Mouse (Mus musculus) forebrain, postnatal 0 days (tissue): Measurements from ENCODE around the gene Mt3. TPM values are rescaled to one million over a fixed set of nuclear protein-coding genes. Genes with fewer than 3 reads are reported as not detected.

ENCODE experiments used
- ATAC-seq: fragments of 200-750 bp; cut with Nextera tagmentation; 2 replicates; pipeline ENCODE4 v1.8.0; 2017; ENCODE audit warnings: mild to moderate bottlenecking, moderate library complexity
- DNase-seq: peaks from one replicate; pipeline ENCODE4 v3.0.0-alpha.2; 2015
- H3K27ac ChIP-seq: fragments of 300-500 bp; sonication (generic); 2 replicates; pipeline ENCODE4 v1.5.1; 2014; ENCODE audit warnings: low read depth, mild to moderate bottlenecking, antibody characterized with exemption, low read length, moderate library complexity, mixed read lengths
- H3K27me3 ChIP-seq: fragments of 300-500 bp; sonication (generic); 2 replicates; pipeline ENCODE4 v1.6.1; 2014; ENCODE audit warnings: mild to moderate bottlenecking, low read length, mixed read lengths; ENCODE audit not compliant: insufficient read depth
- H3K36me3 ChIP-seq: fragments of 300-500 bp; sonication (generic); 2 replicates; pipeline ENCODE4 v1.6.1; 2014; ENCODE audit warnings: mild to moderate bottlenecking, moderate library complexity; ENCODE audit not compliant: insufficient read depth
- H3K4me1 ChIP-seq: fragments of 300-500 bp; sonication (generic); 2 replicates; pipeline ENCODE4 v1.6.1; 2014; ENCODE audit warnings: antibody characterized with exemption; ENCODE audit not compliant: insufficient read depth
- H3K4me2 ChIP-seq: fragments of 300-500 bp; sonication (generic); 2 replicates; pipeline ENCODE4 v1.6.1; 2014; ENCODE audit warnings: low read depth, mild to moderate bottlenecking, moderate library complexity
- H3K4me3 ChIP-seq: fragments of 300-500 bp; sonication (generic); 2 replicates; pipeline ENCODE4 v1.5.1; 2014; ENCODE audit warnings: low read depth, low read length, mixed read lengths
- H3K9ac ChIP-seq: fragments of 300-500 bp; sonication (generic); 2 replicates; pipeline ENCODE4 v1.6.1; 2014; ENCODE audit warnings: mild to moderate bottlenecking
- H3K9me3 ChIP-seq: fragments of 300-500 bp; sonication (generic); 2 replicates; pipeline ENCODE4 v1.6.1; 2016; ENCODE audit warnings: low read length
- CTCF ChIP-seq: sonication (generic); IDR thresholded peaks from 2 replicates; pipeline ENCODE4 v1.5.1; 2016; ENCODE audit warnings: antibody characterized with exemption, control low read depth, low read depth
- WGBS: fragments of 180-500 bp; shearing (Covaris S2); extraction: QIAGEN DNeasy Blood & Tissue Kit; methylation state at CpG from one replicate; pipeline ENCODE4 v1.1.7; 2014; 5-methylcytosine and 5-hydroxymethylcytosine counted together
- polyA plus RNA-seq: library from polyadenylated mRNA; unstranded; fragments of >200 nt; fragmentation: Nextera tagmentation; extraction: Ambion mirVana; gene quantifications from 2 replicates; pipeline ENCODE4 v1.2.1, GENCODE M21; 2015
- total RNA-seq: library from RNA; depleted of rRNA; stranded (reverse); fragments of >200 nt; gene quantifications from 2 replicates; pipeline ENCODE4 v1.2.3, GENCODE M21; 2014

The Mt3 gene
- total and polyA plus RNA-seq, 2 experiments from 2014 or later: 341 to 445 TPM

DNA sequence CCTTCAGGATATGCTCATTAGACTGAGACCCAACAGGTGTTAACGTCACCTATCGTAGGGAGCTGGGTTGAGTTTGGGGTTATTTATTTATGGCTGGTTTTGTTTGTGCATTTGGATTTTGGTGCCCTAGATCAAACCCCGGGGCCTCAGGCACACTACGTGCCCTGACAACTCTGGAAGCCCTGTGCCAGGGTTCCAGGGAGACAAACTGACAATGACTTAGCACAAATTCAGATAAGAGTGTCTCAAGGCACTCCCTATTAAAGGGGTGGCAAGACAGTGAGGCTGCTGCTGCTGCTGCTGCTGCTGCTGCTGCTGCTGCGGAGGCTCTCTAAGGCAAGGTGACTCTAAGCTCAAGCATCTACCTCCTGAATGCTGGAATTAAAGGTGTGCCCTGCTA, 17.1 kb downstream of the Mt3 start:
- H3K4me2 ChIP-seq: no peak overlapping the region
- H3K9ac ChIP-seq: no peak overlapping the region
- no peaks in the 10 kb centered on the region for H3K9me3 ChIP-seq
- H3K36me3 ChIP-seq: no peaks in the 10 kb centered on the region
- H3K4me1 ChIP-seq: 0 out of 2 replicates have a peak, but pooled peaks cover 3% of the 10 kb centered on the region
- no peak overlapping the region for H3K4me3 ChIP-seq
- ATAC-seq (no peak), DNase-seq (no peak)
- TF ChIP-seq CTCF: no peak
- H3K27me3 ChIP-seq: peaks cover 8% of the 10 kb centered on the region; the same call in 1 of the 2 replicates
- 91% methylated on average over 5 of the region's 5 CpGs for WGBS
- no peak overlapping the region for H3K27ac ChIP-seq

DNA sequence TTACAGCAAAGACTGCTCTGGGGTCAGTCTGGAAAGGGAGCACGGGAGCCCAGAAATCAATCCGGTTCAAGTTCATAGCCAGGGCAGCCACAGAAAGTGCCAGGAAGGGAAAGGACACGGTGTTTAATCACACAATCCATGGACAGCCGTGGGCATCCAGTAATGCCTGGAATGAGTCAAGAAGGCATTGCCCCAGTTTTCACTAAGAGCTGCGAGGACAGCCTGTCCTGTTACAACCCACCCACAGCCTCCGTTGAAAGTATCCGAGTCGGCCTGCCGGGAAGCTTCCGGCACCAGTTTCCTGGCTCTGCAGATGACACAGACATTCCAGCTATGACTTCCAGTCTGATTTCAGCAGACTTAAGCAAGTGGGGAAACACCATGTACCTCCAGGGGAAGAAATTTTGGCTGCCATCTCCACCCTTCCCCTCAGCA, 18.9 kb downstream of the Mt3 start:
- Histone ChIP-seq H3K27ac (no peak overlapping the region), H3K27me3 (peaks cover 8% of the 10 kb centered on the region; the same call in 1 of the 2 replicates)
- no peak for ATAC-seq

DNA sequence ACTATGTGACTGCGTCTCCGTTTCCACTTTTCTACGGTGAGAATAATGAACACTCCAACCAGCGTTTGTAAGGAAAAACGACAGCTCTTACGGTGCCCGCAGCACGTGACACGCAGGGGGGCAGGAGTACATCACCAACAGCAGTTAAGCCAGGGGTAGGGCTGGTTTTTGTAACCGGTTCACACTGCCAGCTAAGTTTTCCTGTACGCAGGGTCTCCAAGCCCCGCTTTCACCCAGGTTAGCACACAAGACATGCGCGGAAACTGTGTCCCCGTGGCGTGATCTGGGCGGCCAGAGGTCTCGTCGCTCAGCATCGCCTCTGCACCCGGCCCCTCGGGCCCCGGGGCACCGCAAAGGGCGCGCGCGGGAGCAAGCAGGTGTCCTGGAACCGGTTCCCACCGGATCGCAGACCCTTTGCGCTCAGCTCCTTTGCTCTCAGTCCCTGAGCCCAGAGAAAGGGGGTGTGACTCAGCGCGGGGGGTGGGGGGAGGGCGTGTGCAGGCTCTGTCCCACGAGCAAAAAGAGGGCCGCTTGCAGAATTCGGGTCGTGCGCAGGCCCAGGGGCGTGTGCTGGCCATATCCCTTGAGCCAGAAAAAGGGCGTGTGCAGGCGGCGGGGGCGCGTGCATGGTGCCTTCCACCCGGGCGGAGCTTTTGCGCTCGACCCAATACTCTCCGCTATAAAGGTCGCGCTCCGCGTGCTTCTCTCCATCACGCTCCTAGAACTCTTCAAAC, 19.8 kb downstream of the Mt3 start, which contains the start of gene Mt2:
Mt2 (plus strand) TSS at position 590 of the 734 bp plus-strand sequence.
- peaks cover 8% of the 10 kb centered on the region; the same call in 1 of the 2 replicates for H3K27me3 ChIP-seq
- WGBS: 1% methylated on average over 51 of the region's 56 CpGs
- peak within 1 kb of the TSS; percentile 57 for H3K27ac ChIP-seq
- ATAC-seq (peak; percentile 86), DNase-seq (peak; percentile 66)
- peak within 1 kb of the TSS; percentile 60 for H3K9ac ChIP-seq
- H3K9me3 ChIP-seq: no peaks in the 10 kb centered on the region
- TF ChIP-seq CTCF: no peak
- H3K4me1 ChIP-seq: 0 out of 2 replicates have a peak, but pooled peaks cover 3% of the 10 kb centered on the region
- no peaks in the 10 kb centered on the region for H3K36me3 ChIP-seq
- H3K4me2 ChIP-seq: peak within 1 kb of the TSS; percentile 91
- peak within 1 kb of the TSS; percentile 45 for H3K4me3 ChIP-seq

More for the DNA sequence above, 18.9 kb downstream of the Mt3 start:
- no peaks in the 10 kb centered on the region for H3K36me3 ChIP-seq
- H3K4me2 ChIP-seq: peak overlapping the region; percentile 91; the same call in 1 of the 2 replicates
- no peaks in the 10 kb centered on the region for H3K9me3 ChIP-seq
- no peak for DNase-seq
- 0 out of 2 replicates have a peak, but pooled peaks cover 3% of the 10 kb centered on the region for H3K4me1 ChIP-seq
- no peak for TF ChIP-seq CTCF
- H3K9ac ChIP-seq: peak overlapping the region; percentile 60; the same call in 1 of the 2 replicates
- no peak overlapping the region; the same call in 1 of the 2 replicates for H3K4me3 ChIP-seq
- WGBS: 55% methylated on average over 10 of the region's 10 CpGs

DNA sequence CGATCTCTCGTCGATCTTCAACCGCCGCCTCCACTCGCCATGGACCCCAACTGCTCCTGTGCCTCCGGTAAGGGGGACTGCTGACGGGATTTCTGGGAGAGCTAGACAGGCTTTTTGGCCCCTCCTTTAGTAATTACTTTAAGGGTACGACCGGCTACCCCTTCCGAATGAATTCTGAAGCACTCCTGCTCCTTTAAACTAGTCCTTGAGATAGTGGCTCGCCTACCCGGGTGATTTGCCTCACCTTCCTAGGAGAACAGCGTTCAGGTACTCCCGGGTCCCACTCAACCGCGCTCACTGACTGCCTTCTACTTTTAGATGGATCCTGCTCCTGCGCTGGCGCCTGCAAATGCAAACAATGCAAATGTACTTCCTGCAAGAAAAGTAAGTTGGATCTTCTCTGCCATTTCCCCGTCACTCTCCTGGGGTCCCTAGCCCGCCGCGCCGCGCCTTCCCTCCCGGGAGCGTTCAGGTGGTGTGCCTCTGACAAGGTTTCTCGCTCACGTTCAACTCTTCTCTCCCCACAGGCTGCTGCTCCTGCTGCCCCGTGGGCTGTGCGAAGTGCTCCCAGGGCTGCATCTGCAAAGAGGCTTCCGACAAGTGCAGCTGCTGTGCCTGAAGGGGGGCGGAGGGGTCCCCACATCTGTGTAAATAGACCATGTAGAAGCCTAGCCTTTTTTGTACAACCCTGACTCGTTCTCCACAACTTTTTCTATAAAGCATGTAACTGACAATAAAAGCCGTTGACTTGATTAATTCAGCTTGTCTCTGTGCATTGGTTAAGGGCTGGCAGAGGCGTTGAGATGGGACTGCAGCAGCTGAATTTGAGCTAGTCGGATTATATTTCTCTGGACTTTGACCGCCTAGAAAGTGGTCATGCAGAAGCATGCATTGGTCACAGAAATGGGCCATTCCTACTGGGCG, 20.7 kb downstream of the Mt3 start:
- DNase-seq (no peak), ATAC-seq (peak; percentile 40)
- Histone ChIP-seq H3K27me3 (peaks cover 8% of the 10 kb centered on the region; the same call in 1 of the 2 replicates), H3K4me1 (0 out of 2 replicates have a peak, but pooled peaks cover 3% of the 10 kb centered on the region), H3K27ac (peak overlapping the region; percentile 42), H3K9ac (peak overlapping the region; percentile 60), H3K4me3 (peak overlapping the region; percentile 45), H3K36me3 (no peaks in the 10 kb centered on the region), H3K9me3 (no peaks in the 10 kb centered on the region), H3K4me2 (peak overlapping the region; percentile 91)
- no peak for TF ChIP-seq CTCF
- 3% methylated on average over 39 of the region's 39 CpGs for WGBS

DNA sequence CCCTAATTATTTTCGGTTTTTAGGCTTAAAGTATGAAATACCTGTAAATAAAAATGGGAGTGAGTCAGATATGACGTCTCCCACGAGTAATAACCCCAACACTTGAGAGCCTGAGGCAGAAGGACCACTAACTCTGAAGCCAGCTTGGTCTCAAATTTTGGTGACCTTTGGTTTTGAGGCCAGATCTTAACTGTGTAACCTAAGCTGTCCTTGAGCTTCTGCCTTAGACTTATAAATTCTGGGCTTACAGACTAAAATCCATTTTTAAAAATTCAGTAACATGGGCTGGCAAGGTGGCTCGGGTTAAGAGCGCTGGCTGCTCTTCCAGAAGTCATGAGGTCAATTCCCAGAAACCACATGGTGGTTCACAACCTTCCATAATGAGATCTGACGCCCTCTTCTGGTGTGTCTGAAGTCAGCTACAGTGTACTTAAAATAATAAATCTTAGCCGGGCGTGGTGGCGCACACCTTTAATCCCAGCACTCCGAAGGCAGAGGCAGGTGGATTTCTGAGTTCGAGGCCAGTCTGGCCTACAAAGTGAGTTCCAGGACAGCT, 21.5 kb downstream of the Mt3 start:
- Histone ChIP-seq H3K4me3 (0 out of 2 replicates have a peak overlapping the region, but pooled peaks have one; percentile 45), H3K36me3 (no peaks in the 10 kb centered on the region), H3K27ac (no peak overlapping the region), H3K9ac (no peak overlapping the region), H3K27me3 (peaks cover 15% of the 10 kb centered on the region; the same call in 1 of the 2 replicates), H3K4me1 (0 out of 2 replicates have a peak, but pooled peaks cover 3% of the 10 kb centered on the region), H3K9me3 (no peaks in the 10 kb centered on the region), H3K4me2 (peak overlapping the region; percentile 91)
- TF ChIP-seq CTCF: no peak; the same call in 1 of the 2 replicates
- DNase-seq (no peak), ATAC-seq (no peak)
- WGBS: 58% methylated on average over 11 of the region's 11 CpGs

DNA sequence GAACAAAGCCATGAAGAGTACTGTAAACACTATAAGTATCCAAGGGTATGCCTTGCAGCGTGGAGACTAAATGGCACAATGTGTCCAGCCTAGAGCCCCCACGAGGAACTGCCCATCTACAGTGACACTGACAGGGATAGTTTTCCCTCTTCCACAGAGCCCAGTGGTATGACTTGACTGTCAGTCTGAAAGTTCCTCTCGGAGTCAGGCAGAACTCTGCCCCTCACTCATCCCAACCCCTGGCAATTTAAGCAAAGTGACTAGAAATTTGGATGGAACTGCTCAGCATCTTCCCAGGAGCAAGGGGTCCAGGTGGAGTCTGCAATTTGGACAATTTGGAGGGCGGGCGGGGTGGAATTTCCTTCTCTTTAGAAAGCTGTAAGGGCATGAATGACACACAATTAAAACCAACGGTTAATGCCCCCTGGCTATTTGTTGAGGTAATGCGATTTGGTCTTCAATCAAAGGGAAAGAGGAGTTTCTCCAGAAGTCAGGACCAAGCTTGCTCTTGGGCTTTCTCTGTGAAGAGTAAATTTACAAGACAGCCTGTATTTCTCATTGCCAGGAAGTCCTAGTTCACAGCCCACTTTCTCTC, 22.3 kb downstream of the Mt3 start:
- no peaks in the 10 kb centered on the region for H3K9me3 ChIP-seq
- H3K9ac ChIP-seq: no peak overlapping the region
- no peak overlapping the region for H3K4me3 ChIP-seq
- DNase-seq (no peak), ATAC-seq (no peak)
- H3K27ac ChIP-seq: no peak overlapping the region
- 23% methylated on average over 7 of the region's 7 CpGs for WGBS
- TF ChIP-seq CTCF: no peak
- no peak overlapping the region for H3K4me2 ChIP-seq
- H3K36me3 ChIP-seq: no peaks in the 10 kb centered on the region
- H3K4me1 ChIP-seq: 0 out of 2 replicates have a peak, but pooled peaks cover 3% of the 10 kb centered on the region
- H3K27me3 ChIP-seq: peaks cover 15% of the 10 kb centered on the region; the same call in 1 of the 2 replicates
